Mouse (Mus musculus) embryonic facial prominence, embryonic 11.5 days (tissue): ENCODE data around the gene Kdm8. TPM values are rescaled to one million over a fixed set of nuclear protein-coding genes. Genes with fewer than 3 reads are reported as not detected.
"Not testable (repeated sequence)": the region's sequence is repeated elsewhere in the genome, so short reads cannot be mapped to it uniquely, and the experiment has no call there.

ENCODE experiments used
- ATAC-seq: fragments of 200-750 bp; cut with Nextera tagmentation; replicated peaks from 2 replicates; pipeline ENCODE4 v1.8.0; 2017; ENCODE audit warnings: low read depth; ENCODE audit not compliant: insufficient number of reproducible peaks, low FRiP score, low TSS enrichment
- DNase-seq: peaks from one replicate; pipeline ENCODE4 v3.0.0-alpha.2; 2015; ENCODE audit warnings: low spot score
- H3K27ac ChIP-seq: fragments of 300-500 bp; sonication (generic); replicated peaks from 2 replicates; pipeline ENCODE4 v1.5.1; 2014; ENCODE audit warnings: mild to moderate bottlenecking, low read depth, low read length, control low read depth
- H3K27me3 ChIP-seq: fragments of 300-500 bp; sonication (generic); 2 replicates; pipeline ENCODE4 v1.6.1; 2014; ENCODE audit warnings: mild to moderate bottlenecking, low read length, moderate library complexity, mixed read lengths; ENCODE audit not compliant: control insufficient read depth, insufficient read depth
- H3K36me3 ChIP-seq: fragments of 300-500 bp; sonication (generic); replicated peaks from 2 replicates; pipeline ENCODE4 v1.6.1; 2014; ENCODE audit warnings: low read depth, mild to moderate bottlenecking, low read length, moderate library complexity, mixed read lengths; ENCODE audit not compliant: control insufficient read depth, insufficient read depth
- H3K4me1 ChIP-seq: fragments of 300-500 bp; sonication (generic); 2 replicates; pipeline ENCODE4 v1.6.1; 2014; ENCODE audit warnings: low read length, mixed read lengths; ENCODE audit not compliant: control insufficient read depth, insufficient read depth
- H3K4me2 ChIP-seq: fragments of 300-500 bp; sonication (generic); 2 replicates; pipeline ENCODE4 v1.6.1; 2014; ENCODE audit warnings: low read depth, mild to moderate bottlenecking, control low read depth, low read length, moderate library complexity
- H3K4me3 ChIP-seq: fragments of 300-500 bp; sonication (generic); 2 replicates; pipeline ENCODE4 v1.5.1; 2014; ENCODE audit warnings: low read depth, low read length, control low read depth
- H3K9ac ChIP-seq: fragments of 300-500 bp; sonication (generic); replicated peaks from 2 replicates; pipeline ENCODE4 v1.6.1; 2014; ENCODE audit warnings: mild to moderate bottlenecking, control low read depth, low read length
- H3K9me3 ChIP-seq: fragments of 300-500 bp; sonication (generic); replicated peaks from 2 replicates; pipeline ENCODE4 v1.6.1; 2016; ENCODE audit warnings: mild to moderate bottlenecking, low read length, inconsistent platforms, mixed read lengths; ENCODE audit not compliant: control insufficient read depth
- WGBS: fragments of 180-500 bp; shearing (Covaris S2); extraction: QIAGEN DNeasy Blood & Tissue Kit; methylation state at CpG from one replicate; pipeline ENCODE4 v1.1.7; 2014; 5-methylcytosine and 5-hydroxymethylcytosine counted together
- polyA plus RNA-seq: library from polyadenylated mRNA; unstranded; fragments of >200 nt; fragmentation: Nextera tagmentation; extraction: Ambion mirVana; gene quantifications from 2 replicates; pipeline ENCODE4 v1.2.1, GENCODE M21; 2014

The Kdm8 gene
- polyA plus RNA-seq, 1 experiment from 2014 or later = 11.9 TPM

- Histone ChIP-seq H3K27me3 (no peaks in the 10 kb centered on the region), H3K9ac (no peak overlapping the region), H3K4me1 (no peaks in the 10 kb centered on the region), H3K9me3 (no peaks in the 10 kb centered on the region), H3K4me3 (no peak overlapping the region), H3K4me2 (no peak overlapping the region), H3K27ac (no peak overlapping the region), H3K36me3 (no peaks in the 10 kb centered on the region)
- DNase-seq (peak; percentile 26), ATAC-seq (no peak)
- 65% methylated on average over 2 of the region's 2 CpGs for WGBS
Measured at GRCm38 (mm10) chr7:125420190-125420589, 24.3 kb upstream of the Kdm8 start.

GRCm38 (mm10) chr7:125421911-125422310, 22.6 kb upstream of the Kdm8 start:
- no peak for DNase-seq
- Histone ChIP-seq H3K27me3 (no peaks in the 10 kb centered on the region), H3K36me3 (no peaks in the 10 kb centered on the region), H3K4me2 (no peak overlapping the region), H3K4me3 (no peak overlapping the region), H3K9ac (no peak overlapping the region), H3K9me3 (no peaks in the 10 kb centered on the region), H3K27ac (no peak overlapping the region), H3K4me1 (no peaks in the 10 kb centered on the region)
- no peak for ATAC-seq
- WGBS = 55% methylated on average over 2 of the region's 2 CpGs

GRCm38 (mm10) chr7:125423056-125423455, 21.4 kb upstream of the Kdm8 start:
- ATAC-seq = no peak
- 56% methylated on average over 3 of the region's 3 CpGs for WGBS

GRCm38 (mm10) chr7:125427492-125428090, 16.9 kb upstream of the Kdm8 start:
- DNase-seq (no peak), ATAC-seq (no peak)
- H3K9me3 ChIP-seq = no peaks in the 10 kb centered on the region
- no peak overlapping the region for H3K4me2 ChIP-seq
- no peak overlapping the region for H3K4me3 ChIP-seq
- H3K36me3 ChIP-seq = no peaks in the 10 kb centered on the region
- no peaks in the 10 kb centered on the region for H3K4me1 ChIP-seq
- H3K9ac ChIP-seq = no peak overlapping the region
- H3K27me3 ChIP-seq = no peaks in the 10 kb centered on the region
- H3K27ac ChIP-seq = no peak overlapping the region
- WGBS = 83% methylated on average over 12 of the region's 12 CpGs

More at GRCm38 (mm10) chr7:125423056-125423455, 21.4 kb upstream of the Kdm8 start:
- Histone ChIP-seq H3K27me3 (no peaks in the 10 kb centered on the region), H3K9me3 (no peaks in the 10 kb centered on the region), H3K27ac (no peak overlapping the region), H3K36me3 (no peaks in the 10 kb centered on the region), H3K9ac (no peak overlapping the region), H3K4me3 (no peak overlapping the region), H3K4me1 (no peaks in the 10 kb centered on the region), H3K4me2 (no peak overlapping the region)
- DNase-seq = no peak

- no peaks in the 10 kb centered on the region for H3K9me3 ChIP-seq
- H3K27ac ChIP-seq = no peak overlapping the region
- no peaks in the 10 kb centered on the region for H3K27me3 ChIP-seq
- no peak overlapping the region for H3K9ac ChIP-seq
- no peaks in the 10 kb centered on the region for H3K36me3 ChIP-seq
- no peak overlapping the region for H3K4me2 ChIP-seq
- ATAC-seq (no peak), DNase-seq (no peak)
- no peak overlapping the region for H3K4me3 ChIP-seq
- no peaks in the 10 kb centered on the region for H3K4me1 ChIP-seq
- WGBS = 80% methylated on average over 7 of the region's 7 CpGs
Measured at GRCm38 (mm10) chr7:125428381-125428780, 16.1 kb upstream of the Kdm8 start.

GRCm38 (mm10) chr7:125428816-125429500, 15.5 kb upstream of the Kdm8 start:
- WGBS = 80% methylated on average over 5 of the region's 5 CpGs
- not testable (repeated sequence) for H3K36me3 ChIP-seq, H3K9me3 ChIP-seq, H3K4me2 ChIP-seq, H3K27ac ChIP-seq, H3K4me1 ChIP-seq, H3K4me3 ChIP-seq, H3K27me3 ChIP-seq, DNase-seq, H3K9ac ChIP-seq, ATAC-seq

- Histone ChIP-seq H3K4me2 (no peak overlapping the region), H3K4me1 (no peaks in the 10 kb centered on the region), H3K27ac (no peak overlapping the region), H3K9ac (no peak overlapping the region), H3K27me3 (no peaks in the 10 kb centered on the region), H3K9me3 (no peaks in the 10 kb centered on the region), H3K4me3 (no peak overlapping the region), H3K36me3 (no peaks in the 10 kb centered on the region)
- 77% methylated on average over 7 of the region's 7 CpGs for WGBS
- DNase-seq (no peak), ATAC-seq (no peak)
Measured at GRCm38 (mm10) chr7:125430170-125430842, 14.2 kb upstream of the Kdm8 start.

- Histone ChIP-seq H3K27me3 (no peaks in the 10 kb centered on the region), H3K4me1 (no peaks in the 10 kb centered on the region), H3K27ac (no peak overlapping the region), H3K36me3 (no peaks in the 10 kb centered on the region), H3K4me2 (no peak overlapping the region), H3K9me3 (no peaks in the 10 kb centered on the region), H3K4me3 (no peak overlapping the region), H3K9ac (no peak overlapping the region)
- 88% methylated on average over 3 of the region's 3 CpGs for WGBS
- ATAC-seq (no peak), DNase-seq (no peak)
Measured at GRCm38 (mm10) chr7:125433874-125434273, 10.6 kb upstream of the Kdm8 start.
